Mouse (Mus musculus): ENCODE measurements around the gene Myo6. TPM values are rescaled to one million over a fixed set of nuclear protein-coding genes. Genes with fewer than 3 reads are reported as not detected.

Myo6 gene
- polyA plus RNA-seq, 1 experiment: 16.4 TPM

- TF ChIP-seq CTCF (IDR thresholded peaks at IDR 0.05; ENCODE audit: control insufficient read depth, insufficient read depth, low read length) (no peak), POLR2A (IDR thresholded peaks at IDR 0.05; ENCODE audit: borderline replicate concordance, control insufficient read depth, low read depth, low read length) (no peak)
- 9% methylated on average over 6 of the region's 6 CpGs for WGBS
- H3K4me1 ChIP-seq (ENCODE audit: control insufficient read depth, insufficient read depth, low read length): no peaks in the 10 kb centered on the region
Observed at GRCm38 (mm10) chr9:80344451-80345000, 179.7 kb downstream of the Myo6 start.

GRCm38 (mm10) chr9:80351295-80351677 is 186.5 kb downstream of the Myo6 start:
- WGBS: 80% methylated on average over 7 of the region's 7 CpGs
- no peak overlapping the region for H3K27ac ChIP-seq (ENCODE audit: control insufficient read depth, insufficient read depth, low read depth, low read length, poor library complexity)
- TF ChIP-seq POLR2A (IDR thresholded peaks at IDR 0.05; ENCODE audit: borderline replicate concordance, control insufficient read depth, low read depth, low read length) (no peak), CTCF (IDR thresholded peaks at IDR 0.05; ENCODE audit: control insufficient read depth, insufficient read depth, low read length) (no peak)
- no peaks in the 10 kb centered on the region for H3K4me1 ChIP-seq (ENCODE audit: control insufficient read depth, insufficient read depth, low read length)
- H3K4me3 ChIP-seq (replicated peaks; ENCODE audit: control insufficient read depth, low read depth, low read length): no peak overlapping the region

More at GRCm38 (mm10) chr9:80344451-80345000, 179.7 kb downstream of the Myo6 start:
- Histone ChIP-seq H3K27ac (ENCODE audit: control insufficient read depth, insufficient read depth, low read depth, low read length, poor library complexity) (no peak overlapping the region), H3K4me3 (replicated peaks; ENCODE audit: control insufficient read depth, low read depth, low read length) (no peak overlapping the region)

DNA sequence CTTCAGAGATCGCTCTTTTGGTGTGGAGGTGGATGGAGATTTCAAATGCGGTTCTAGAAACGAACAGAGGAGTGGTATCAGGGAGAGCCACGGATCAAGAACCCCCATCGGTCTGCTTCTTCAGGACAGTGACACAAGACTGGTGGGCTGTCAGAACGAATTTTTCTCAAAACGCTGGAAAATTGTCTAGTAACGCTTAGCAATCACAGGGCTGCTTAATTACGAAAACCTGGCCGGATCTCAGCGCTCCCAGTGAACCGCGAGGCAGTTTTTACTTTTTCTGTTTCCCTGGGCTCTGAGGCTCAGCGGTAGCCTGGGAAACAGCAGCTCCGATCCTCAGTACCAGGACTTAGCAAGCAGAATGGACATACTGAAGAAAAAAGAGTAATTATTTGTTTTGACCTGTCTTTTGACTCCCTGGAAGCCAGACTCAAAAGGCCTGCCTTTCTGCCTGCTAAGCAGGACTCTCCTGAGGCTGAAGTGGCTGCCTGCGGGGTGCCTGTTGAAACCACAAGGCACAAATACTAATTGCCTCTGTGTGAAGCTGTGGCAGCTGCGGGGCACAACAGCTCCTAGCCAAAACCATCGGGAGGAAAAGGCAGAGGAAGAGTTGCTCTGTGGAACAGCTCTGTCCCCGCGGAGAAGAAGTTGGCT is 187.0 kb downstream of the Myo6 start:
- TF ChIP-seq CTCF (IDR thresholded peaks at IDR 0.05; ENCODE audit: control insufficient read depth, insufficient read depth, low read length): no peak
- Histone ChIP-seq H3K4me3 (replicated peaks; ENCODE audit: control insufficient read depth, low read depth, low read length) (no peak overlapping the region), H3K4me1 (ENCODE audit: control insufficient read depth, insufficient read depth, low read length) (no peaks in the 10 kb centered on the region), H3K27ac (ENCODE audit: control insufficient read depth, insufficient read depth, low read depth, low read length, poor library complexity) (no peak overlapping the region)
- WGBS: 80% methylated on average over 20 of the region's 20 CpGs

GRCm38 (mm10) chr9:80360063-80360462 is 195.2 kb downstream of the Myo6 start:
- no peaks in the 10 kb centered on the region for H3K4me1 ChIP-seq (ENCODE audit: control insufficient read depth, insufficient read depth, low read length)
- TF ChIP-seq POLR2A (IDR thresholded peaks at IDR 0.05; ENCODE audit: borderline replicate concordance, control insufficient read depth, low read depth, low read length): no peak
- no peak for TF ChIP-seq CTCF (IDR thresholded peaks at IDR 0.05; ENCODE audit: control insufficient read depth, insufficient read depth, low read length)
- no peak overlapping the region for H3K4me3 ChIP-seq (replicated peaks; ENCODE audit: control insufficient read depth, low read depth, low read length)
- no peak overlapping the region for H3K27ac ChIP-seq (ENCODE audit: control insufficient read depth, insufficient read depth, low read depth, low read length, poor library complexity)

Other genes starting within 250 kb of the Myo6 start
- gene Filip1, start 152.2 kb upstream of the Myo6 start, polyA plus RNA-seq (2011; ENCODE audit: insufficient read depth, insufficient read length, low replicate concordance, missing spikeins): 0.92 TPM in 1 of 2 replicates, not detected in the other
- gene Senp6, start 98.1 kb upstream of the Myo6 start, polyA plus RNA-seq (2011; ENCODE audit: insufficient read depth, insufficient read length, low replicate concordance, missing spikeins): 23.4 and 43.4 TPM in 2 replicates